29 mouse cellular contexts compared by ENCODE assay signal in genomic region chr6:143213461-143213860, GRCm38 (mm10).
"Had no signal": no experiment of that assay in that cellular context is flagged by ENCODE, and none has a peak within 500 bp of the region (broad histone marks: within the 10 kb centered on the region; RNA-seq: fewer than 3 reads in every experiment).

No protein-coding gene starts in this region.

- H3K9me3 ChIP-seq: limb, embryonic 10.5 days; midbrain, embryonic 15.5 days had no signal

- H3K4me1 ChIP-seq: limb, embryonic 10.5 days; limb, embryonic 15.5 days; liver, embryonic 12.5 days; liver, embryonic 13.5 days; liver, embryonic 15.5 days; megakaryocyte, embryonic 14.5 days; midbrain, embryonic 10.5 days; midbrain, embryonic 12.5 days; midbrain, embryonic 13.5 days; midbrain, embryonic 15.5 days had no signal

- H3K36me3 ChIP-seq: liver, embryonic 15.5 days; midbrain, embryonic 15.5 days had no signal

- H3K27ac ChIP-seq: limb, embryonic 10.5 days; limb, embryonic 12.5 days; limb, embryonic 13.5 days; limb, embryonic 15.5 days; liver, embryonic 12.5 days; liver, embryonic 13.5 days; liver, embryonic 14.5 days; liver, embryonic 15.5 days; lung, embryonic 15.5 days; macrophage; midbrain, embryonic 10.5 days; midbrain, embryonic 12.5 days; midbrain, embryonic 13.5 days; midbrain, embryonic 15.5 days had no signal

- H3K9ac ChIP-seq: limb, embryonic 12.5 days; limb, embryonic 13.5 days; limb, embryonic 15.5 days; liver, embryonic 12.5 days; liver, embryonic 13.5 days; liver, embryonic 14.5 days; liver, embryonic 15.5 days; liver, postnatal 0 days; lung, embryonic 14.5 days; lung, embryonic 15.5 days; midbrain, embryonic 12.5 days; midbrain, embryonic 13.5 days; midbrain, embryonic 15.5 days had no signal

- H3K4me2 ChIP-seq: limb, embryonic 12.5 days; limb, embryonic 13.5 days; limb, embryonic 15.5 days; liver, embryonic 11.5 days; liver, embryonic 12.5 days; liver, embryonic 13.5 days; liver, embryonic 15.5 days; lung, embryonic 14.5 days; lung, embryonic 15.5 days; midbrain, embryonic 11.5 days; midbrain, embryonic 12.5 days; midbrain, embryonic 13.5 days; midbrain, embryonic 15.5 days had no signal

- H3K4me3 ChIP-seq: limb, embryonic 10.5 days; limb, embryonic 12.5 days; limb, embryonic 13.5 days; limb, embryonic 15.5 days; liver, embryonic 12.5 days; liver, embryonic 13.5 days; liver, embryonic 15.5 days; lung, embryonic 15.5 days; megakaryocyte, embryonic 14.5 days; midbrain, embryonic 10.5 days; midbrain, embryonic 12.5 days; midbrain, embryonic 13.5 days; midbrain, embryonic 15.5 days; myocyte had no signal

- DNase-seq: left cerebral cortex, postnatal 4 days; liver; liver, embryonic 13.5 days; liver, postnatal 0 days; lung, adult 18-20 months; lung, adult 2 months; lung, embryonic 14.5 days; lung, postnatal 10 days; lung, postnatal 14 days; lung, postnatal 36 days; lung, postnatal 4 days; midbrain, embryonic 14.5 days had no signal

- H3K27me3 ChIP-seq: limb, embryonic 12.5 days; limb, embryonic 13.5 days; limb, embryonic 15.5 days; liver, embryonic 12.5 days; liver, embryonic 13.5 days; liver, embryonic 15.5 days; lung, embryonic 15.5 days; megakaryocyte, embryonic 14.5 days; midbrain, embryonic 12.5 days; midbrain, embryonic 13.5 days; midbrain, embryonic 15.5 days had no signal
